Mouse (Mus musculus) thymus, postnatal 10 days (tissue): ENCODE data around the gene Cap1.

Source experiments
- DNase-seq, 2 experiments: peaks; one replicate each; pipeline ENCODE4 v3.0.0; 2021; ENCODE audit warnings: low spot score in 2 of 2

The Cap1 gene

DNA sequence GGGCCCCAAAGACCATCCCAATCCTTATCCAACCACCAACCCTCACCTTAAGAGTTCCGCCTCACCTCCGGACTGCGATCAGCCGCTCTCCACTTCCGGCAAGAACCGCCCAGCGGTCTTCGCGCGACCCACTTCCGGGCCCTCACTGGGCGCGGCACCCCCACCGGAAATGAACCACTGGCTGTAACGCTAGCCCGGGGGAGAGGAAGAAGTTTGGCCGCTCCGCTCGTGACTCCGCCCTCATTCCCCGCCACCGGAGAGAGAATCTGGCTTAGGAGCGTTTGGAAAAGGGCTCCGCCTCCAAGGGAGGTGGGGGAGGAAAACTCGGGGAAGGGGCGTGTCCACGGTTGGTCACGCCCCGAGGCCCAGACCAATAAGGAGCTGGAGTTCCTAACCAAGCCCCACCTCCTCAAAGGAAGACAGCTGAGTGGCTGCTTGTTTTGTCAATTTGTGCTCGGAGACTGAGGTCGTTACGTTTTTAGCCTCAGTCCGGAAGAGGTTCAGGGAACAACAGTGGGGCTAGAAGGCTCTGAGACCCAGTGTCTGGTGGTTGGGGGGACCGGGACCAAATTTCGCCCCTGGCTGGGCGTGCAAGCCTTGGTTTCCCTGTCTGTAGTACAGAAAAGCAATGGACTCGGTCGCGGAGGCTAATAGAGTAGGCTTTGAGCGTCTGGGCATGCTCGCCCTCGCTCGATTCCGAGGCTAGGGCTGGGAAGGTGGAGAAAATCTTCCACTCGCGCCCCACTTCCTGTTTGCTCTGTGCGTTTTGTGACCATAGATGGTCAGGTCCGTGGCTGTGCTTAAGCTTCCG, at the start of gene Cap1:
TSS of gene Cap1 (minus strand) at position 289 of the 811 bp plus-strand sequence.
- peak; percentile 88 to 95 for DNase-seq

GRCm38 (mm10) chr4:122933857-122934256, 48.0 kb upstream of the Cap1 start:
- DNase-seq, result peak; percentile 77 to 81

DNA sequence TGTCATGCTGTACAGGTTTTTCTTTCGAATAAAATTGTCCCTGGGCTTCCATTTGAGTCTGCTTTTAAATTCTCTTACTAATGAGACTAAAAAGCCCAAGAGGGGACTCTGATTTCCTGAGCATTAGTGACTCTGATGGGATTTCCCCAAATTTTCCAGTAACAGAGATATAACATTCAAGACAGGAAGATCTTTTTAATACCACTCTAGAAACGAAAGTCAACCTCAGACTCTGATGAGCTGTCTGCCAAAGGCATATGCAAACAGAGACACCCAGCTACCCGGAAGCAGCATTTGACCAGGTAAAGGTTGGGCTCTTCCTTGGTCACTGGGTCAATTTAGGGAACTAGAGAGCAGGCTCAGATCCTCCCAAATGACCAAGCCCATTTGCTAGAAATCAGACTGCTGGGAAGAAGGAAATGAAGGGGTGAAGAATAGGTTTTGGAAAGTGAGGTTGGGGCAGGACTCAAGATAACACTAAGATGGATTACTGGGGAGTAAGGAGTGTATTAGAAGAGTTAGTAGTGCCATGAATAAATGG, 47.3 kb upstream of the Cap1 start:
- DNase-seq, result peak in 1 of 2 experiments; percentile 43

GRCm38 (mm10) chr4:122932239-122932978, 46.6 kb upstream of the Cap1 start:
- DNase-seq, result no peak

DNA sequence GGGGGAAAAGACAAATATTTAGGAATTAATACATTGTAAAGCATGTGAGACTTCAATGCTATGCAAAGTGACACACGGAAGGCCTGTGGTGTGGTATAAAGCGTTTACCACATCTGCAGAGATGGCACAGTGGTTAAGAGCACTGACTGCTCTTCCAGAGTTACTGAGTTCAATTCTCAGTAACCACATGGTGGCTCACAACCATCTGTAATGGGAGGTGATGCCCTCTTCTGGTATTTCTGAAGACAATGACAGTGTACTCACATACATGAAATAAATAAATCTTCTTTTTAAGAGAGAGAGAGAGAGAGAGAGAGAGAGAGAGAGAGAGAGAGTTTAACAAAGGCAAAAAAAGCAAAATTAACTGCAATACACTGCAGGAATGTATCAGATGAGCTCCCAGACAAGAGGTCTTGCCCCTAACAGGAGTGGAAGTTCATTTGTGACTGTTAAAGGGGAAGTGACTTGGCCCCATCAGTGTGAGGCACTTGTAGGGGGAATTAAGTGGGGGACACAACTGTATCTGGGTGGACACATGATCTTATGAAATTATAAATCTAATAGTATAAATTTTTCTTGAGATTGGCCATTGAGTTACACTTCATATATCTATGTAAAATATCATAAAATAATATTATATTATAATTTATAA, 45.2 kb upstream of the Cap1 start:
- DNase-seq, result no peak

DNA sequence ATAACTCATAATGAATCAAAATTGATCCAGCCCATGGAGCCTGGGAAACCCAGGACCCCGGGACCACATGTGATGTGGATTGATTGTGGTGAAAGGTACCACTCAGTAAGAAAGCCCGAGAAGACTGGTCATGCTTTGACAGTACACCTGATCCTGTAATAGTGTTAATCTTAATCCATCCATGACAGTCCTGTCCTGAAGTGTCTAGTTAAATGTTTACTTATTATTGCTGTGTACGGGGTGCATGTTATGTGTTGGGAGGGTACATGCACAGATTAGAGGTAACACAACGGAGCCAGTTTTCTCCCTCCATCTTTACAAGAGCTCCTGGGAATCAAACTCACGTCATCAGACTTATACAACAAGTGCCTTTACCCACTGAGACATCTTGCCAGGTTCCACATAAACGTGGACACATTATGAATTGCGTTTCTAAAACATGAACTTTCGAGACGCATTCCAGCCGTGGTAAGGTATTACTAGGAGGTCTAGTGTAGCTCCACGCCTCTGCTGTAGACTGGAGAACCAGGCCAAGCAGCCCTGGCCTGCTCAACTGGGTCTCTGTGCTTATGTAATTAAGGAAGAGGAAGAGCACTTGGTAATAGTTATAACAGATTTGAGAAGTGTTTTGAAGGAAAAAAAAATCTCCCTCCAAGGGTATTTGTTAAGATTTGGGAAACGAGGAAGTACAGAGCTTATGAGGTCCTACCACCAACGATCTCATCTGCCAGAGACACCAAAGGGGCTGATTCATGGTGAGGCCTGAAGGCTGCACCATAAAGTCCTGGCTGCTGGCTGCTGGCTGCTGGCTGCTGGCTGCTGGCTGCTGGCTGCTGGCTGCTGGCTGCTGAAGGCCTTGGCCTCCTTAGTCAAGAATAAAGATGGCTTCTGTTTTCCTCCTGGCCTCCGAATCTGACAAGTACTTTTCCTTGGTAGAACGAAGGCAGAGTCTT, 37.8 kb upstream of the Cap1 start:
- no peak for DNase-seq

GRCm38 (mm10) chr4:122922841-122923240, 37.0 kb upstream of the Cap1 start:
- no peak for DNase-seq

- DNase-seq, result no peak
These were observed 30.1 kb upstream of the Cap1 start for GRCm38 (mm10) chr4:122915985-122916384.

GRCm38 (mm10) chr4:122914186-122914585, 28.3 kb upstream of the Cap1 start:
- no peak for DNase-seq

DNA sequence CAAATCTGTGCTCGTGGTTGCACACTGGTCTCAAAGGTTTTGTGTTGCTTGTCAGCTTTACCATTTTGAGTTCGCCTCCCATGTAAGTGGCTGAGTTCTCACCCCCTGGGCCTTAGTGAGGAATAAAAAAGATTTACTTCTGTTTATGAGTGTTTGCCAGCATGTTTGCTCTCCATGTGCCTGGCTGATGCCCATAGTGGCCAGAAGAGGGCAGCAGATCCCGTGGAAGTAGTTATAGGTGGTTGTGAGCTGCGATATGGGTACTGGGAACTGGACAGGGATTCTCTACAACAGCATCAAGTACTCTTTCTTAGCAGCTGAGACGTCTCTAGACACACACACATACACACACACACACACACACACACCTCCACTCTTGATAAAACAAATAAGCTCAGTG, 26.8 kb upstream of the Cap1 start:
- DNase-seq, result no peak

GRCm38 (mm10) chr4:122910577-122910976, 24.7 kb upstream of the Cap1 start:
- DNase-seq, result peak in 1 of 2 experiments; percentile 46

DNA sequence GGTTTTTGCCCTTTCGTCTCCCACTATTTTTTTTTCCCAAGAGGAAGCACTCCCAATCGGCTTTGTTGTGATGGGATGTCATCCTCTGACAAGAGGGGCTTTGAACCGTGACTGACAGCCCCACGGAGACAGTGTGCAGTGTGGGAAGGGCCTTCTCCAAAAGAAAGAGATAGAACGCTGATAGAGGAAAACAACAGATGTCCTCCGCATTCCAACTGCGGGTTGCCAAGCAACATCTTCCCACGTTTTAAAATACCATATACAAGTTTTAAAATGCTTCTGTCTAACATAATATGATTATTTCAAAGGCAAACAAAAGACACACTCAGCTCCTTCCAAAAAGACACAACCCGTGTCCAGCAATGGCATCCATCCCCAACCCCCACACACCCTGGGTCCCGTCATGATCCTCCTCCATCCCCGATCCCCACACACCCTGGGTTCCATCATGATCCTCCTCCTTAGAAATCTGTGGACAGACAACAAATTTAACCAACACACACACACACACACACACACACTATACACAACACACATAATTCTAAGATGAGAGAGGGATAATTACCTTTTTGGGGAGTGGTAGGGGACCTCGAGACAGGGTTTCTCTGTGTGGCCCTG, 23.8 kb upstream of the Cap1 start:
- DNase-seq, result no peak

GRCm38 (mm10) chr4:122905359-122905758, 19.5 kb upstream of the Cap1 start:
- no peak for DNase-seq

GRCm38 (mm10) chr4:122903709-122904108, 17.9 kb upstream of the Cap1 start:
- DNase-seq, result no peak

- peak in 1 of 2 experiments; percentile 25 for DNase-seq
These were observed 16.3 kb upstream of the Cap1 start for GRCm38 (mm10) chr4:122902156-122902555.

DNA sequence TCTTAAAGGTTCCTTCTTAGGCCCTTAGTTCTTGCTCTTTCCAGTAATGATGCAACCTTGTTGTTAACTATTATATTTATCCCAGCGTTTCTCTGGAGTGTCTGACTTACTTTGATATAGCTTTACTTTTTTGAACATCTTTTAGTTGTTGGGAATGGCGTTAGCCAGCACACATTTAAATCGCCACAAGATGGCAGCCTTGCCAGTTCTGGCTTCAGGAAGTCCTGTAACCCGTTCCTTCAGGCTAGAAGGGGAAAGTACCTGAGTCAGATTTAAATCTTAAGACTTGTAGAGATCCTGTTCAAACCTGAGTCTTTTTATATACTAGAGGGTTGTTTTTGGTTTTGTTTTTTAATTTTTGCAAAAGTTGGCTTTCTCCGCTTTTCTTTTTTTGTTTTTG, 12.5 kb upstream of the Cap1 start:
- peak; percentile 35 to 76 for DNase-seq

DNA sequence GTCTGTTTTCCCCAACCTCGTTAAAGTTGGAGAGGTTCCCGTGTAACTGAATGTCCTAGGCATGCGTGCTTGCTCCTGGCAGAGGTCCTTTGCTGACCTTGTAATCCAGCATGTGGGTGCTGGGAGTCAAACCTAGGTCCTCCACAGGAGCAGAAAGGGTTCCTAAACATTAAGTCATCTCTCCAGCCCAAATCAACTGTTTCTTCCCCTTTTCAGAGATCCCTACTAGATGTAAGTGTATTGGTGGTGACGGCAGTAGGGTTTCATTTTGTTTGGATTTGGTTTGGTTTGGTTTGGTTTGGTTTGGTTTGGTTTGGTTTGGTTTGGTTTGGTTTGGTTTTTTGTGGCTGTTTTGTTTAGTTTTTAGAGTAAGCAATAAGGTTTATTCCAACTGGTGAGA, 11.9 kb upstream of the Cap1 start:
- no peak for DNase-seq

- no peak for DNase-seq
These were observed 6.3 kb upstream of the Cap1 start for GRCm38 (mm10) chr4:122892157-122892556.

DNA sequence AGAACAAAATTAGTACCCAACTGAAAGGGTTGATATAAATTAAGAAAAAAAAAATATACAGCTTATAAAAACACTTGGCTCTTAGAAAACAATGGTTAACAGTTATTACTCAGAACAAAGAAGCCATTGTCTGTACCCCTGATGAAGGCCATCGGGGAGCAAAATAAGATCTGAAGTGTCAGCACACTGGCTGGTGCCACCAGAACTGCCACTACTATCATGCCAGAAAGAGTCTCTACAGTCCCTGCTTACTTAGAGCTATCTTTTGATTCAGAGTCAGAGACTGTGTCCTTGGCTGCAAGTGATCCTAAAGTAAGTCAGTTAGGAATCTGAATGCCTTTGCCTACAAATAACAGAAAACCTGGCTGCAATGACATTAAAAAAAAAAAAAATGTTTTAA, 5.7 kb upstream of the Cap1 start:
- no peak for DNase-seq

DNA sequence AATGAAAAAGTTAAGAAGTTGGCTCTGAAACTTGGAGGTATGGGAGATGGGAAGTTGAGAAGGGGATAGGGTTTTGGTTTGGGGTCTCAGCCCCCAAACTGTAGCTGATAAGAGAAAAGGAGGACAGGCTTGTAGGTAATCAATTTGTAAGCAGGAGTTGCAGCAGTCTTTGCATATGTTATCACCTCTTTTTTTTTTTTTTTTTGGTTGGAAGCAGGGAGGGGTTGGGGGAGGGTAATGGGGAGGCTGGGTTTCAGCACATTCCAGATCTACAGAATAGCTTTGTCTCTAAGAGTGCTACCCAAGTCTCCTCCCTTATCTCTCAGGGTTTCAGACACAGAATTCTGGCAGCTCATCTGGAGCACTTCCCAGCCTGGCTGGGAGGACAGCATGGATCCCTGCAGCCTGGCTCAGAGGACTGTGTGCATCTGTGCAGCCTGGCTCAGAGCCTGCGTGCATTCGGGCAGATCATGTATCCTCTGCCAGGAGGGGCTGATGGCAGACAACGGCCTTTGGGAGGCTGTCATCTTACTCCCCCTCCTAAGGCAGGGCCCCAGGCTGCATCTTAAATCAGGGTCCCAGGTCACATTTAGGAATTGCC, 5.1 kb upstream of the Cap1 start:
- DNase-seq, result no peak
